Mouse (Mus musculus) hindlimb bud, embryonic 11.5 days (tissue): ENCODE results near the gene Ttc9c.

Experiments
- DNase-seq: peaks from one replicate; pipeline ENCODE4 v3.0.0-alpha.2; 2012; ENCODE audit warnings: low read depth, low spot score; ENCODE audit errors: extremely low spot score

The Ttc9c gene

GRCm38 (mm10) chr19:8786008-8786781 is 32.9 kb downstream of the Ttc9c start, which contains the start of gene Taf6l:
Gene Taf6l (minus strand): TSS chr19:8786417.
- DNase-seq = peak; percentile 83

- no peak for DNase-seq
Observed at GRCm38 (mm10) chr19:8774951-8775421, 44.1 kb downstream of the Ttc9c start.

- no peak for DNase-seq
Observed at GRCm38 (mm10) chr19:8774086-8774835, 44.9 kb downstream of the Ttc9c start, which contains the start of gene Tmem179b. Gene Tmem179b (minus strand): TSS chr19:8774467.

- no peak for DNase-seq
Observed at GRCm38 (mm10) chr19:8773409-8773808, 45.7 kb downstream of the Ttc9c start.

GRCm38 (mm10) chr19:8772996-8773395 is 46.1 kb downstream of the Ttc9c start:
- DNase-seq = no peak

GRCm38 (mm10) chr19:8770567-8771270 is 48.4 kb downstream of the Ttc9c start, which contains the start of gene Tmem223:
Gene Tmem223 (plus strand): TSS chr19:8770996.
- DNase-seq = no peak

GRCm38 (mm10) chr19:8765562-8765961 is 53.6 kb downstream of the Ttc9c start:
- no peak for DNase-seq

- no peak for DNase-seq
Observed at GRCm38 (mm10) chr19:8763276-8763675, 55.9 kb downstream of the Ttc9c start.

GRCm38 (mm10) chr19:8760757-8761156 is 58.4 kb downstream of the Ttc9c start:
- DNase-seq = no peak
